Mouse (Mus musculus) CH12.LX (cell line): Measurements from ENCODE around the gene Arhgef38.

Source experiments
- CTCF ChIP-seq, 2 experiments: IDR thresholded peaks in 1 of 2; conservative IDR thresholded peaks in 1 of 2; 2 replicates each; pipeline ENCODE4 v1.5.1; 2011 to 2012; ENCODE audit warnings: low read depth in 2 of 2, low read length in 2 of 2, improper control_type of control experiment in 1 of 2, inconsistent platforms in 1 of 2, mild to moderate bottlenecking in 1 of 2, moderate library complexity in 1 of 2
- HCFC1 ChIP-seq: IDR thresholded peaks from 2 replicates; pipeline ENCODE4 v1.6.1; 2012; ENCODE audit warnings: low read depth, mild to moderate bottlenecking, inconsistent platforms, low read length, improper control_type of control experiment
- MAFK ChIP-seq: IDR thresholded peaks from 2 replicates; pipeline ENCODE4 v1.6.1; 2011; ENCODE audit warnings: low read length, improper control_type of control experiment; ENCODE audit not compliant: insufficient replicate concordance
- MAZ ChIP-seq: IDR thresholded peaks from 2 replicates; pipeline ENCODE4 v1.6.1; 2012; ENCODE audit warnings: low read depth, mild to moderate bottlenecking, inconsistent platforms, low read length, improper control_type of control experiment, moderate library complexity
- TCF12 ChIP-seq: IDR thresholded peaks from 2 replicates; pipeline ENCODE4 v1.6.1; 2014; ENCODE audit warnings: low read depth, mild to moderate bottlenecking, inconsistent platforms, low read length, improper control_type of control experiment
- UBTF ChIP-seq: IDR thresholded peaks from 2 replicates; pipeline ENCODE4 v1.6.1; 2012; ENCODE audit warnings: low read depth, mild to moderate bottlenecking, inconsistent platforms, low read length, improper control_type of control experiment, moderate library complexity
- USF1 ChIP-seq: IDR thresholded peaks from 2 replicates; pipeline ENCODE4 v1.6.1; 2014; ENCODE audit warnings: low read depth, mild to moderate bottlenecking, inconsistent platforms, low read length, improper control_type of control experiment

GRCm38 (mm10) chr3:133234821-133235295 is at the start of gene Arhgef38:
- TF ChIP-seq TCF12 (no peak), CTCF (conservative IDR thresholded peaks at IDR 0.05 in 1 of 2, IDR thresholded peaks at IDR 0.05 in 1 of 2; ENCODE audit: low read depth in 2 of 2, low read length in 2 of 2) (no peak), MAFK (no peak), USF1 (no peak), MAZ (no peak), HCFC1 (no peak), UBTF (no peak)
